Mouse (Mus musculus) forebrain, embryonic 15.5 days (tissue): ENCODE data around the gene Cdc42se1. TPM values are rescaled to one million over a fixed set of nuclear protein-coding genes. Genes with fewer than 3 reads are reported as not detected.
"Not testable (repeated sequence)": the region's sequence is repeated elsewhere in the genome, so short reads cannot be mapped to it uniquely, and the experiment has no call there.

Experiments used
- ATAC-seq: fragments of 200-750 bp; cut with Nextera tagmentation; replicated peaks from 2 replicates; pipeline ENCODE4 v1.8.0; 2017; ENCODE audit warnings: mild to moderate bottlenecking, moderate TSS enrichment, moderate library complexity
- H3K27ac ChIP-seq: fragments of 300-500 bp; sonication (generic); replicated peaks from 2 replicates; pipeline ENCODE4 v1.5.1; 2015; ENCODE audit warnings: mild to moderate bottlenecking, inconsistent platforms
- H3K27me3 ChIP-seq: fragments of 300-500 bp; sonication (generic); 2 replicates; pipeline ENCODE4 v1.6.1; 2015; ENCODE audit warnings: inconsistent platforms
- H3K36me3 ChIP-seq: fragments of 300-500 bp; sonication (generic); 2 replicates; pipeline ENCODE4 v1.6.1; 2015; ENCODE audit warnings: mild to moderate bottlenecking, inconsistent platforms
- H3K4me1 ChIP-seq: fragments of 300-500 bp; sonication (generic); 2 replicates; pipeline ENCODE4 v1.6.1; 2015; ENCODE audit warnings: inconsistent platforms
- H3K4me2 ChIP-seq: fragments of 300-500 bp; sonication (generic); replicated peaks from 2 replicates; pipeline ENCODE4 v1.6.1; 2015; ENCODE audit warnings: mild to moderate bottlenecking, inconsistent platforms
- H3K4me3 ChIP-seq: fragments of 300-500 bp; sonication (generic); 2 replicates; pipeline ENCODE4 v1.5.1; 2015; ENCODE audit warnings: mild to moderate bottlenecking, inconsistent platforms
- H3K9ac ChIP-seq: fragments of 300-500 bp; sonication (generic); replicated peaks from 2 replicates; pipeline ENCODE4 v1.6.1; 2015; ENCODE audit warnings: mild to moderate bottlenecking, inconsistent platforms
- H3K9me3 ChIP-seq: fragments of 300-500 bp; sonication (generic); 2 replicates; pipeline ENCODE4 v1.6.1; 2016; ENCODE audit warnings: inconsistent platforms
- WGBS: fragments of 180-500 bp; shearing (Covaris S2); methylation state at CpG from one replicate; pipeline ENCODE4 v1.1.7; 2015; ENCODE audit warnings: mixed read lengths; 5-methylcytosine and 5-hydroxymethylcytosine counted together
- polyA plus RNA-seq: library from polyadenylated mRNA; unstranded; fragments of >200 nt; fragmentation: Nextera tagmentation; extraction: Ambion mirVana; gene quantifications from 2 replicates; pipeline ENCODE4 v1.2.1, GENCODE M21; 2015

The Cdc42se1 gene
- polyA plus RNA-seq, 1 experiment from 2014 or later: 90.0 TPM

DNA sequence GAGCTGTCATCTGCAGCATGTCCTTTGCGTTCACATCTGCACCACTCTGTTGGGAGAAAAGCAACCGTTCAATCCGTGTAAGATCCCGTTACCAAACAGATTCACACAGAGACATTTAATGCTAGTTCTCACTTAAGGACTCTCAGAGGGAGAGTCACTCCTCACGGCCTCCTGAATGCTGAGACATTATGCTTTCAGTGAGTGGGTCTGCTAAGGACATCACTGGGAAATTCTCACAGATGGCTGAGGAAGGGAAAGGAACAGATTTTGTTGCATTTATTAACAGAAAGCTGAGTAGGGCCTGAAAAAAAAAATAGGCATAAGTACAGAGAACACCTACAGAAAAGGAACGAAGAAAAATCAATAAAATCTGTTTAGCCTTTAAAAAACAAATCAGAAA, 24.7 kb upstream of the Cdc42se1 start:
- 90% methylated on average over 6 of the region's 6 CpGs for WGBS
- H3K27ac ChIP-seq: no peak overlapping the region
- no peak for ATAC-seq

GRCm38 (mm10) chr3:95208286-95208685, 20.2 kb upstream of the Cdc42se1 start:
- Histone ChIP-seq H3K27ac (no peak overlapping the region), H3K27me3 (no peaks in the 10 kb centered on the region), H3K9ac (no peak overlapping the region), H3K4me3 (no peak overlapping the region), H3K4me1 (no peaks in the 10 kb centered on the region), H3K4me2 (no peak overlapping the region), H3K9me3 (no peaks in the 10 kb centered on the region), H3K36me3 (peaks cover 32% of the 10 kb centered on the region)
- WGBS: 88% methylated on average over 4 of the region's 4 CpGs
- ATAC-seq: no peak

More for the DNA sequence above, 24.7 kb upstream of the Cdc42se1 start:
- H3K36me3 ChIP-seq: peaks cover 53% of the 10 kb centered on the region
- no peaks in the 10 kb centered on the region for H3K27me3 ChIP-seq
- H3K4me3 ChIP-seq: no peak overlapping the region
- no peak overlapping the region for H3K4me2 ChIP-seq
- no peaks in the 10 kb centered on the region for H3K4me1 ChIP-seq
- no peaks in the 10 kb centered on the region for H3K9me3 ChIP-seq
- no peak overlapping the region for H3K9ac ChIP-seq

DNA sequence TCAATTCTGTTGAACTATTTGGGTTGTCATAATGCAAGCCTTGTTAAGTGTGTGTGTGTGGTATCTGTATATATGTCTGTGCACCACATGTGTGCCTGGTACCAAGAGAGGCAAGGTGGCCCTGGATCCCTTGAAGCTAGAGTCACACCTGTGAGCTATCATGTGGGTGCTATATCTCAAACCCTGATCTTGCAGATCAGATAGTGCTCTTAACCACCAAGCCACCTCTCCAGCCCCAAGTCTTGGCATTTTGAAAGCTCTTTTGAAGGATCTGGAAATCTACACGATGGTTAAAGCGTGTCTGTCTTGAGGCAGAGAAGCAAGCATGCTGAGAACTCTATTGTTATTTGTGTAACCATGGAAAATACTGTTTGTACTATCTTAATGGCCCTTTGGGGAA, 17.9 kb upstream of the Cdc42se1 start:
- H3K9me3 ChIP-seq: no peaks in the 10 kb centered on the region

GRCm38 (mm10) chr3:95212889-95213608, 15.5 kb upstream of the Cdc42se1 start:
- H3K4me3 ChIP-seq, ATAC-seq, H3K4me2 ChIP-seq, H3K27me3 ChIP-seq, H3K27ac ChIP-seq, H3K9me3 ChIP-seq, H3K9ac ChIP-seq: not testable (repeated sequence)
- WGBS: 89% methylated on average over 10 of the region's 10 CpGs
- Histone ChIP-seq H3K36me3 (peaks cover 22% of the 10 kb centered on the region), H3K4me1 (peaks cover 14% of the 10 kb centered on the region)

More for the DNA sequence above, 17.9 kb upstream of the Cdc42se1 start:
- Histone ChIP-seq H3K4me3 (no peak overlapping the region), H3K27me3 (no peaks in the 10 kb centered on the region), H3K4me1 (no peaks in the 10 kb centered on the region), H3K36me3 (peaks cover 35% of the 10 kb centered on the region), H3K4me2 (no peak overlapping the region), H3K9ac (no peak overlapping the region), H3K27ac (no peak overlapping the region)
- ATAC-seq: no peak
- WGBS: 60% methylated on average over 2 of the region's 2 CpGs

DNA sequence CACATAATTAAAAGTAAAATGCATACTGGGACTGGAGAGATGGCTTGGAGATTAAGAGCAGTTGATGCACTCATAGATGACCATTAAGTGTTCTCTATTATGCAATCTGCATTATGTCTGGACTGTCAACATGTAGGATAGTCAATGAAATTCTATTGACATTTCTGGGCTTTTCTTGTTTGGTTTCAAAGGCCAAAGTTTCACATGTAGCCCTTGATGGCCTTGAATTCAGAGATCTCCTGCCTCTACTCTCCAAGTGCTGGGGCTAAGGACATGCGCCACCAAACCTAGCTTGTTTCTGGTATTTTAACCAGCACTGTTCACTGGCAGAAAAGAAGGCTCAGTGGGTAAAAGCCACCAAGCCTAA, 14.9 kb upstream of the Cdc42se1 start:
- ATAC-seq: no peak
- peaks cover 25% of the 10 kb centered on the region for H3K36me3 ChIP-seq
- no peak overlapping the region for H3K4me3 ChIP-seq
- WGBS: 97% methylated on average over 1 of the region's 1 CpGs
- no peaks in the 10 kb centered on the region for H3K9me3 ChIP-seq
- no peak overlapping the region for H3K27ac ChIP-seq
- H3K4me1 ChIP-seq: peaks cover 20% of the 10 kb centered on the region
- no peaks in the 10 kb centered on the region for H3K27me3 ChIP-seq
- H3K4me2 ChIP-seq: no peak overlapping the region
- no peak overlapping the region for H3K9ac ChIP-seq

GRCm38 (mm10) chr3:95216655-95217254, 11.8 kb upstream of the Cdc42se1 start:
- H3K4me2 ChIP-seq: peak overlapping the region; percentile 59
- H3K4me1 ChIP-seq: peaks cover 27% of the 10 kb centered on the region
- ATAC-seq: peak; percentile 39; the same call in 1 of the 2 replicates
- peak overlapping the region; percentile 97 for H3K27ac ChIP-seq
- H3K9ac ChIP-seq: peak overlapping the region; percentile 84
- 19% methylated on average over 4 of the region's 4 CpGs for WGBS
- peaks cover 53% of the 10 kb centered on the region for H3K36me3 ChIP-seq
- H3K27me3 ChIP-seq: no peaks in the 10 kb centered on the region
- no peaks in the 10 kb centered on the region for H3K9me3 ChIP-seq
- H3K4me3 ChIP-seq: peak overlapping the region; percentile 69

GRCm38 (mm10) chr3:95217255-95218134, 11.0 kb upstream of the Cdc42se1 start, which contains the start of gene Gabpb2:
TSS of gene Gabpb2 (minus strand) at chr3:95217916.
- H3K4me1 ChIP-seq: peaks cover 31% of the 10 kb centered on the region
- H3K27me3 ChIP-seq: no peaks in the 10 kb centered on the region
- peak within 1 kb of the TSS; percentile 59 for H3K4me2 ChIP-seq
- H3K9ac ChIP-seq: peak within 1 kb of the TSS; percentile 84
- H3K36me3 ChIP-seq: peaks cover 51% of the 10 kb centered on the region
- peak; percentile 89 for ATAC-seq
- H3K9me3 ChIP-seq: no peaks in the 10 kb centered on the region
- peak within 1 kb of the TSS; percentile 69 for H3K4me3 ChIP-seq
- peak within 1 kb of the TSS; percentile 97 for H3K27ac ChIP-seq
- under 1% methylated on average over 50 of the region's 56 CpGs for WGBS

GRCm38 (mm10) chr3:95218466-95219137, 9.9 kb upstream of the Cdc42se1 start:
- H3K4me3 ChIP-seq: peak overlapping the region; percentile 69
- no peaks in the 10 kb centered on the region for H3K9me3 ChIP-seq
- ATAC-seq: no peak
- H3K27ac ChIP-seq: peak overlapping the region; percentile 97
- peaks cover 60% of the 10 kb centered on the region for H3K36me3 ChIP-seq
- H3K4me1 ChIP-seq: peaks cover 38% of the 10 kb centered on the region
- peak overlapping the region; percentile 59 for H3K4me2 ChIP-seq
- no peaks in the 10 kb centered on the region for H3K27me3 ChIP-seq
- WGBS: 84% methylated on average over 6 of the region's 6 CpGs
- peak overlapping the region; percentile 84; the same call in 1 of the 2 replicates for H3K9ac ChIP-seq

DNA sequence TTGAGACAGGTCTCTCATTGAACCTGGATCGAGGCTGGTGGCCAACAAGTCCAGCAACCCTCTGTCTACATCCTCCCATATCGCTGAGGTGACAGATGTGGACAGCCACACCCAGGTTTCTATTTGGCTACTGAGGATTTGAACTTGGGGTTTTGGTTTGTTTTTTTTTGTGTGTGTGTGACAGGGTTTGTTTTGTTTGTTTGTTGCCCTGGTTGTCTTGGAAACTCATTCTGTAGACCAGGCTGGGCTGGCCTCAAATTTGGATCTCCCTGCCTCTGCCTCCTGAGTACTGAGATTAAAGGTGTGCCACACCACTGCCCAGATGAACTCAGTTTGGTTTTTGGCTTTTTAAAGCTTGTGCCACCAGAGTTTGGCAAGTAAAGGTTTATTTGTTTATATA, 5.5 kb upstream of the Cdc42se1 start:
- no peak overlapping the region for H3K4me2 ChIP-seq
- 96% methylated on average over 2 of the region's 2 CpGs for WGBS
- no peak for ATAC-seq
- H3K36me3 ChIP-seq: peaks cover 69% of the 10 kb centered on the region
- no peak overlapping the region for H3K4me3 ChIP-seq
- H3K9me3 ChIP-seq: no peaks in the 10 kb centered on the region
- H3K27ac ChIP-seq: no peak overlapping the region
- no peaks in the 10 kb centered on the region for H3K27me3 ChIP-seq
- no peak overlapping the region for H3K9ac ChIP-seq
- peaks cover 56% of the 10 kb centered on the region for H3K4me1 ChIP-seq

DNA sequence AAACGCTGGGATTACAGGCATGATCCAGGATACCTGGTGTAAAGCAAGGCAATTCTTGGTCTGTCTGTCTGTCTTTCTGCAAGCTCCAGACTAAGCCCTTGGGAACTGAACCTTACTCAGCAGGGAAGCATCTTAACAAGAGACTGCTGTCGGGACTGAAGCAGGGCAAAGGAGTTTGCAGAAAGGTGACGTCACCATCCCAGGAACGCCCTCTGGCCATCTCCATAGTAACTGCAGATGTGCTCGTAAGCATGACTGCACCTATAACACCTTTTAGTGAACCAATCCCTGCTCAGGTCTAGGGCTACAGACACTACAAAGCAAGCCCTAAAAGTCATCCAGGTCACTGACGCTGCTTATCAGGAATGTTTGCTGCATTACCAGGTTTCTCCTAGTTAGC, 4.2 kb upstream of the Cdc42se1 start:
- peaks cover 49% of the 10 kb centered on the region for H3K4me1 ChIP-seq
- H3K9ac ChIP-seq: peak overlapping the region; percentile 11; the same call in 1 of the 2 replicates
- peak overlapping the region; percentile 26 for H3K4me2 ChIP-seq
- peaks cover 58% of the 10 kb centered on the region for H3K36me3 ChIP-seq
- WGBS: 12% methylated on average over 6 of the region's 6 CpGs
- ATAC-seq: no peak
- no peak overlapping the region for H3K27ac ChIP-seq
- no peak overlapping the region for H3K4me3 ChIP-seq
- no peaks in the 10 kb centered on the region for H3K9me3 ChIP-seq
- H3K27me3 ChIP-seq: no peaks in the 10 kb centered on the region

DNA sequence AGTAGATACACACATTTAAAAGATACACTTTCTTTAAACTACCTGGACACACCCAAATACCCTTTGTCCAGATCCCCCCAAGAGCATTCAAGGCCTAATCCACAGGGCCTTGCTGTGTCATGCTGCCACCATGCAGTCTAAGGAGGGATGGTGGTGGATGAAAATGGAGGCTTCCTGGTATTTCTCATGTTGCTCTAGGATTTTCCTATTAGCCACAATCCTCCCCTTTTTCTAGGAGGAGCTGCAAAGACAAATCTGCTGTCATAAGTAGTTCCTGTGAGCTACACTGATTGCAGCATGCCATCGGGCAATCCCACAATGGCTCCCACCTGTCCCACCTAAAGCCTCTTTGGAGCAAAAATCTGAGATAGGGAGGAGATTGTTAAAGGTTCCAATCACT, 1.3 kb upstream of the Cdc42se1 start:
- peak overlapping the region; percentile 97 for H3K4me3 ChIP-seq
- peak overlapping the region; percentile 97 for H3K9ac ChIP-seq
- no peak for ATAC-seq
- peaks cover 70% of the 10 kb centered on the region for H3K4me1 ChIP-seq
- H3K4me2 ChIP-seq: peak overlapping the region; percentile 90
- peak overlapping the region; percentile 99 for H3K27ac ChIP-seq
- 7% methylated on average over 1 of the region's 1 CpGs for WGBS
- H3K27me3 ChIP-seq: no peaks in the 10 kb centered on the region
- no peaks in the 10 kb centered on the region for H3K9me3 ChIP-seq
- peaks cover 42% of the 10 kb centered on the region for H3K36me3 ChIP-seq
